Mouse (Mus musculus) hindbrain, embryonic 16.5 days (tissue): ENCODE results near the gene Rbm8a. TPM values are rescaled to one million over a fixed set of nuclear protein-coding genes. Genes with fewer than 3 reads are reported as not detected.
"Not testable (repeated sequence)": the region's sequence is repeated elsewhere in the genome, so short reads cannot be mapped to it uniquely, and the experiment has no call there.

ENCODE experiments used
- ATAC-seq: fragments of 200-750 bp; cut with Nextera tagmentation; 2 replicates; pipeline ENCODE4 v1.8.0; 2017; ENCODE audit warnings: moderate TSS enrichment, moderate library complexity
- H3K27ac ChIP-seq: fragments of 300-500 bp; sonication (generic); 2 replicates; pipeline ENCODE4 v1.5.1; 2014; ENCODE audit warnings: low read depth, mild to moderate bottlenecking, control low read depth, low read length, moderate library complexity
- H3K27me3 ChIP-seq: fragments of 300-500 bp; sonication (generic); replicated peaks from 2 replicates; pipeline ENCODE4 v1.6.1; 2014; ENCODE audit warnings: low read length; ENCODE audit not compliant: control insufficient read depth, insufficient read depth
- H3K36me3 ChIP-seq: fragments of 300-500 bp; sonication (generic); 2 replicates; pipeline ENCODE4 v1.6.1; 2014; ENCODE audit warnings: mild to moderate bottlenecking, low read length, moderate library complexity, mixed read lengths; ENCODE audit not compliant: control insufficient read depth, insufficient read depth
- H3K4me1 ChIP-seq: fragments of 300-500 bp; sonication (generic); 2 replicates; pipeline ENCODE4 v1.6.1; 2014; ENCODE audit warnings: low read depth, low read length; ENCODE audit not compliant: control insufficient read depth, insufficient read depth
- H3K4me2 ChIP-seq: fragments of 300-500 bp; sonication (generic); 2 replicates; pipeline ENCODE4 v1.6.1; 2014; ENCODE audit warnings: mild to moderate bottlenecking, low read length, control low read depth, moderate library complexity
- H3K4me3 ChIP-seq: fragments of 300-500 bp; sonication (generic); 2 replicates; pipeline ENCODE4 v1.5.1; 2014; ENCODE audit warnings: mild to moderate bottlenecking, low read length, control low read depth, moderate library complexity
- H3K9ac ChIP-seq: fragments of 300-500 bp; sonication (generic); 2 replicates; pipeline ENCODE4 v1.6.1; 2014; ENCODE audit warnings: low read depth, mild to moderate bottlenecking, control low read depth, low read length, moderate library complexity
- H3K9me3 ChIP-seq: fragments of 300-500 bp; sonication (generic); 2 replicates; pipeline ENCODE4 v1.6.1; 2014; ENCODE audit warnings: mild to moderate bottlenecking, low read length, moderate library complexity; ENCODE audit not compliant: control insufficient read depth
- WGBS: fragments of 180-500 bp; shearing (Covaris S2); extraction: QIAGEN DNeasy Blood & Tissue Kit; methylation state at CpG from one replicate; pipeline ENCODE4 v1.1.7; 2014; 5-methylcytosine and 5-hydroxymethylcytosine counted together
- polyA plus RNA-seq: library from polyadenylated mRNA; unstranded; fragments of >200 nt; fragmentation: Nextera tagmentation; extraction: Ambion mirVana; gene quantifications from 2 replicates; pipeline ENCODE4 v1.2.1, GENCODE M21; 2015

The Rbm8a gene
- polyA plus RNA-seq, 1 experiment from 2014 or later: 110 TPM

GRCm38 (mm10) chr3:96601251-96601787 is 28.4 kb upstream of the Rbm8a start:
- Histone ChIP-seq H3K36me3 (no peaks in the 10 kb centered on the region), H3K4me3 (peak overlapping the region; percentile 87), H3K27me3 (no peaks in the 10 kb centered on the region), H3K4me2 (peak overlapping the region; percentile 67), H3K27ac (peak overlapping the region; percentile 98), H3K4me1 (peaks cover 68% of the 10 kb centered on the region), H3K9me3 (no peaks in the 10 kb centered on the region), H3K9ac (peak overlapping the region; percentile 95)
- peak; percentile 51 for ATAC-seq
- WGBS: 0% methylated on average over 20 of the region's 40 CpGs

DNA sequence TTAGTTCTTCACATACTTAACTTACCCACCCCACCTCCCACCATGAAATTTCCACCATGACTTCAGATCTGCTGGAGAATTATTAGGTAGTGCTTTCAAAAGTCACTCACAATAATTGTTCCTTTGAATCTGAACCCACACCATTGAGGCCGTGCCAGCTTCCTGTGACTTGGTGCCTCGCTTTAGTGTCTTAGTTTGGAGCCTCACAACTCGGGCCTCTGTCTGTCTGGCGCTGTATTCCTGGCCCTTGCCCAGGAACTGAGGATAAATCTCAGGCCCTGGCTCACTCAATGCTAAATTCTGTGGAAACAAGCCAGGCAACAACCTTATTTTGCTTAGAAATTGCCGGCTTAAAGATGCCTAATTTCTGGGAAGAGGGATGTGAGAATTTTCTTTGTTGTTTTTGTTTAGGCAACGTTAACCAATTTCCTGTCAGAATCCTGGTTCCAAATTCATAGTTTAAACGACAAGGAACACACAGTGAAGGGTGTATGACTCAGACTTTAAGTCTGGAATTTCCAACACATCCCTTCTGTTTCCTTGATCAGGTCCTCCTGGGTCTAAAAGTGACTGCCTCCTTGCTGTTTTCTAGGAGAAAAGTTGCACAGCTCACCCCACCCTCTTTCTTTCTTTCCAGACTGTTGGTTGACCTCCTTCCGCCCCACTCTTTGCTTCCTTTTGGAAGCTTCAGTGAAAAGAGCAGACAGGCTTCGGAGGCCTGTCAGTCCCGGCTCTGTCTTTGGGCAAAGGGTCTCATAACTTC is 27.6 kb upstream of the Rbm8a start:
- ATAC-seq: no peak
- no peaks in the 10 kb centered on the region for H3K9me3 ChIP-seq
- peak overlapping the region; percentile 67 for H3K4me2 ChIP-seq
- 8% methylated on average over 10 of the region's 10 CpGs for WGBS
- H3K36me3 ChIP-seq: no peaks in the 10 kb centered on the region
- peak overlapping the region; percentile 87 for H3K4me3 ChIP-seq
- H3K27ac ChIP-seq: peak overlapping the region; percentile 98
- H3K9ac ChIP-seq: peak overlapping the region; percentile 95
- peaks cover 62% of the 10 kb centered on the region for H3K4me1 ChIP-seq
- no peaks in the 10 kb centered on the region for H3K27me3 ChIP-seq

DNA sequence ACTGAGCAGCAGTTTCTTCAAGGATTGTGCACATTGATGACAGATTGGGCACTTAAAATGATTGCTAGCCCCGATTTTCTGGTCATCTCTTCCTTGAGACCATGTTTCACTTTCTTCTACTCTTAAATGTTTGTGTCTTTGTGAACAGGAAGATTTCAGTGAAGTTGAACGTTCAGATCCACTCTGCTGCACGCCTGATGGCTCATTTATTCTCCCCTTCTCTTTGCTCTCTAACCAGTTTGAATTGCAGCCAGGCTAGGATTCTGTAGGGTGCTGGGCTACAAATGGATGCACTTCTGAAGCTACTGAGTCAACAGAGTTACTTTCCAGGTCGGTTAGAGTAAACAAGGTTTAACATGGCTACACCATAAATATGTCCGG is 27.0 kb upstream of the Rbm8a start:
- Histone ChIP-seq H3K4me3 (peak overlapping the region; percentile 87), H3K4me1 (peaks cover 57% of the 10 kb centered on the region), H3K27ac (peak overlapping the region; percentile 98), H3K9me3 (no peaks in the 10 kb centered on the region), H3K36me3 (no peaks in the 10 kb centered on the region), H3K9ac (peak overlapping the region; percentile 95), H3K4me2 (peak overlapping the region; percentile 67), H3K27me3 (no peaks in the 10 kb centered on the region)
- ATAC-seq: no peak
- 22% methylated on average over 5 of the region's 5 CpGs for WGBS

DNA sequence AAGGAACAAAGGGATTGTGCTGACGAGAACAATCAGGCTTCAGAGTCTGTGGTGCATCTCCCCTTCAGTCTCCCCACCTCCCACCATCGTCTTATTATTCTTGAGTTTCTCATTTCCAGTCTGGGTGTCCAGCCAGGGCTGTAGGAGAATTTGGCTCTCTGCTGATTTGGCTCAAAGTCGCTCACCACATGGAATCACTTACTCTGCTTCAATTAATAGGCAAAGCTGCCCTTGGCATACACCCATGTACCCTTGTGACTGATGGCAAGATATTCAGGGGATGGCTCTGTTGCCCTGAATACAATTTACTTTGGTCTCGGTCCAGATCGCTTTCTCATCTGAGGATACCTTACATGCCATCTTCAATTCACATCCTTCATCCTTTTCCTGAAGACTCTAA is 26.4 kb upstream of the Rbm8a start:
- peak overlapping the region; percentile 67 for H3K4me2 ChIP-seq
- peak overlapping the region; percentile 95 for H3K9ac ChIP-seq
- WGBS: 27% methylated on average over 5 of the region's 5 CpGs
- no peaks in the 10 kb centered on the region for H3K27me3 ChIP-seq
- no peak overlapping the region; the same call in 1 of the 2 replicates for H3K27ac ChIP-seq
- no peaks in the 10 kb centered on the region for H3K36me3 ChIP-seq
- ATAC-seq: no peak
- H3K4me3 ChIP-seq: peak overlapping the region; percentile 87
- H3K9me3 ChIP-seq: no peaks in the 10 kb centered on the region
- peaks cover 54% of the 10 kb centered on the region for H3K4me1 ChIP-seq

- not testable (repeated sequence) for H3K9me3 ChIP-seq, H3K4me2 ChIP-seq, H3K27ac ChIP-seq, H3K36me3 ChIP-seq, H3K9ac ChIP-seq, H3K4me3 ChIP-seq, ATAC-seq, H3K27me3 ChIP-seq
- 82% methylated on average over 3 of the region's 4 CpGs for WGBS
- H3K4me1 ChIP-seq: peaks cover 31% of the 10 kb centered on the region
Observed at GRCm38 (mm10) chr3:96606007-96606406, 23.7 kb upstream of the Rbm8a start.

GRCm38 (mm10) chr3:96606618-96607017 is 23.1 kb upstream of the Rbm8a start:
- Histone ChIP-seq H3K27ac (no peak overlapping the region), H3K4me1 (peaks cover 31% of the 10 kb centered on the region), H3K27me3 (no peaks in the 10 kb centered on the region), H3K4me2 (no peak overlapping the region), H3K4me3 (no peak overlapping the region), H3K9ac (no peak overlapping the region), H3K36me3 (no peaks in the 10 kb centered on the region), H3K9me3 (no peaks in the 10 kb centered on the region)
- ATAC-seq: no peak
- WGBS: 90% methylated on average over 4 of the region's 4 CpGs

- Histone ChIP-seq H3K4me3 (no peak overlapping the region), H3K27ac (no peak overlapping the region), H3K9ac (no peak overlapping the region), H3K36me3 (peaks cover 37% of the 10 kb centered on the region), H3K4me1 (no peaks in the 10 kb centered on the region), H3K27me3 (no peaks in the 10 kb centered on the region), H3K9me3 (no peaks in the 10 kb centered on the region), H3K4me2 (no peak overlapping the region)
- ATAC-seq: no peak
- WGBS: 92% methylated on average over 3 of the region's 3 CpGs
Observed at GRCm38 (mm10) chr3:96617941-96618340, 11.8 kb upstream of the Rbm8a start.

- H3K9me3 ChIP-seq: no peaks in the 10 kb centered on the region
- peaks cover 34% of the 10 kb centered on the region for H3K36me3 ChIP-seq
- 92% methylated on average over 4 of the region's 4 CpGs for WGBS
- H3K27me3 ChIP-seq: no peaks in the 10 kb centered on the region
- no peak overlapping the region for H3K4me3 ChIP-seq
- H3K27ac ChIP-seq: no peak overlapping the region
- no peaks in the 10 kb centered on the region for H3K4me1 ChIP-seq
- H3K4me2 ChIP-seq: no peak overlapping the region
- no peak for ATAC-seq
- H3K9ac ChIP-seq: no peak overlapping the region
Observed at GRCm38 (mm10) chr3:96623201-96623600, 6.5 kb upstream of the Rbm8a start.

GRCm38 (mm10) chr3:96632058-96632457 is 2.3 kb downstream of the Rbm8a start:
- H3K27me3 ChIP-seq: no peaks in the 10 kb centered on the region
- no peak overlapping the region for H3K9ac ChIP-seq
- H3K4me2 ChIP-seq: no peak overlapping the region
- ATAC-seq: no peak
- H3K9me3 ChIP-seq: no peaks in the 10 kb centered on the region
- H3K4me1 ChIP-seq: peaks cover 26% of the 10 kb centered on the region
- H3K4me3 ChIP-seq: no peak overlapping the region
- peaks cover 10% of the 10 kb centered on the region for H3K36me3 ChIP-seq
- H3K27ac ChIP-seq: no peak overlapping the region
